In the genomic region with DNA sequence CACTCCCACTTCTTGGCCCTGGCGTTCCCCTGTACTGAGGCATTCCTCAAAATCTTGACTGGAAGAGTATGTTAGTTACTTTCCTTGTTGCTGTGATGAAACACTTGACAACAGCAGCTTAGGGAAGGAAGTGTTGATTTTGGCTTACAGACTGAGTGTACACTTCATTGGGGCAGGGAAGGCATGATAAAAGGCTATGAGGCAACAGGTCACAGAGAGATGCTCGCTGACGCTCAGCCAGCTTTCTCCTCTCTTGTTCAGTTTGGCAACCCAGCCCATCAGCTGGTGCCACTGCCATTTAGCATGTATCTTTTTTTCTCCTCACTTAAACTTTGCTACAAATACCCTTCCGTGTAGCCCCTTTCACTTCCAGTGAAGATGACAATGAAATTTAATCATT, we compare ENCODE assay signal across 13 mouse cellular contexts.
A peak's percentile ranks its signal among the peaks of the same experiment; 100 is the strongest.
DNase-seq lines count a peak whose midpoint lies in the region; ATAC-seq and TF ChIP-seq lines count a peak whose summit lies in the region.
"Had no signal": no experiment of that assay in that cellular context is flagged by ENCODE, and none has a peak within 500 bp of the region (broad histone marks: within the 10 kb centered on the region; RNA-seq: fewer than 3 reads in every experiment).

No protein-coding gene starts in this region.

- no peak overlapping the region for H3K4me2 ChIP-seq in kidney, postnatal 0 days (ENCODE audit: low read length)
- H3K4me2 ChIP-seq in stomach, postnatal 0 days (replicated peaks; ENCODE audit: low read depth): no peak overlapping the region

- H3K9ac ChIP-seq in kidney, postnatal 0 days (ENCODE audit: low read depth, low read length): no peak overlapping the region
- H3K9ac ChIP-seq in stomach, postnatal 0 days (ENCODE audit: low read length): no peak overlapping the region
- H3K9ac ChIP-seq: liver, embryonic 14.5 days had no signal

- no peaks in the 10 kb centered on the region for H3K36me3 ChIP-seq in kidney, postnatal 0 days (ENCODE audit: insufficient read depth, low read length)
- no peaks in the 10 kb centered on the region for H3K36me3 ChIP-seq in stomach, postnatal 0 days (ENCODE audit: control insufficient read depth, insufficient read depth, low read length)

- H3K4me1 ChIP-seq in kidney, postnatal 0 days (replicated peaks; ENCODE audit: insufficient read depth, low read length): no peaks in the 10 kb centered on the region
- H3K4me1 ChIP-seq in stomach, postnatal 0 days (replicated peaks; ENCODE audit: control insufficient read depth, insufficient read depth): no peaks in the 10 kb centered on the region

- no peak for TF ChIP-seq EP300 in stomach, postnatal 0 days (optimal IDR thresholded peaks at IDR 0.05)

- TF ChIP-seq CTCF in gastrocnemius, adult 2 months (IDR thresholded peaks at IDR 0.05): no peak
- TF ChIP-seq CTCF in kidney, postnatal 0 days (IDR thresholded peaks at IDR 0.05; ENCODE audit: low read depth): no peak
- no peak for TF ChIP-seq CTCF in stomach, postnatal 0 days (IDR thresholded peaks at IDR 0.05; ENCODE audit: low read depth)

- peak; percentile 21 for DNase-seq in gastrocnemius, adult 2 months
- DNase-seq in gastrocnemius, adult 8-10 months (ENCODE audit: low spot score in 2 of 2): no peak
- peak; percentile 11 for DNase-seq in ovary, postnatal 36 days (ENCODE audit: low spot score)
- no peak for DNase-seq in ovary, adult 18-20 months (ENCODE audit: low spot score)
- peak; percentile 4 for DNase-seq in kidney, postnatal 0 days (ENCODE audit: low spot score)
- peak; percentile 7 for DNase-seq in skeletal muscle tissue, adult 2 months (ENCODE audit: low read depth, low spot score)
- DNase-seq in stomach, postnatal 0 days (ENCODE audit: low spot score): no peak
- DNase-seq: B cell, adult 2 months; thymus, postnatal 25 days had no signal

- no peak overlapping the region for H3K4me3 ChIP-seq in gastrocnemius, adult 2 months
- H3K4me3 ChIP-seq in kidney, postnatal 0 days (replicated peaks; ENCODE audit: low read depth, low read length): no peak overlapping the region
- no peak overlapping the region for H3K4me3 ChIP-seq in stomach, postnatal 0 days (ENCODE audit: low read depth, low read length)
- H3K4me3 ChIP-seq: erythroblast, embryonic 14.5 days had no signal

- no peaks in the 10 kb centered on the region for H3K27me3 ChIP-seq in kidney, postnatal 0 days (ENCODE audit: insufficient read depth, low read length)
- no peaks in the 10 kb centered on the region for H3K27me3 ChIP-seq in stomach, postnatal 0 days (ENCODE audit: control insufficient read depth, insufficient read depth, low read length)

- no peak for ATAC-seq in kidney, postnatal 0 days (replicated peaks; ENCODE audit: low FRiP score, low read depth)
- ATAC-seq in stomach, postnatal 0 days (ENCODE audit: low FRiP score, low TSS enrichment): no peak
- no peak for ATAC-seq in erythroblast, adult 5-6 weeks (replicated peaks; ENCODE audit: low FRiP score, poor library complexity, severe bottlenecking)
- ATAC-seq: midbrain, embryonic 16.5 days had no signal

- no peak overlapping the region for H3K27ac ChIP-seq in gastrocnemius, adult 2 months
- no peak overlapping the region for H3K27ac ChIP-seq in kidney, postnatal 0 days
- no peak overlapping the region for H3K27ac ChIP-seq in stomach, postnatal 0 days (replicated peaks)
- H3K27ac ChIP-seq: liver, embryonic 14.5 days had no signal

- 77% methylated on average over 4 of the region's 4 CpGs for WGBS in kidney, postnatal 0 days
- 73% methylated on average over 4 of the region's 4 CpGs for WGBS in stomach, postnatal 0 days

- H3K9me3 ChIP-seq in kidney, postnatal 0 days (replicated peaks; ENCODE audit: low read length): no peaks in the 10 kb centered on the region
- H3K9me3 ChIP-seq in stomach, postnatal 0 days (ENCODE audit: control insufficient read depth, low read length): no peaks in the 10 kb centered on the region

- intact Hi-C loops in gastrocnemius, adult 2 months (cut with DNase I): no loop called here

Comparison
In these comparisons a context has a peak if more than half of its experiments do, and no peak if none do; other contexts are left out.
1. DNase-seq: peak in gastrocnemius, adult 2 months (single experiment), ovary, postnatal 36 days (single experiment), kidney, postnatal 0 days (single experiment) and skeletal muscle tissue, adult 2 months (single experiment); none in gastrocnemius, adult 8-10 months (0 of 2), ovary, adult 18-20 months (single experiment) and stomach, postnatal 0 days (single experiment).